Mouse (Mus musculus) neural tube, embryonic 13.5 days (tissue): Measurements from ENCODE around the gene Adamts16. TPM values are rescaled to one million over a fixed set of nuclear protein-coding genes. Genes with fewer than 3 reads are reported as not detected.

Source experiments
- ATAC-seq: fragments of 200-750 bp; cut with Nextera tagmentation; 2 replicates; pipeline ENCODE4 v1.8.0; 2017; ENCODE audit warnings: low read depth, mild to moderate bottlenecking, moderate TSS enrichment, moderate library complexity
- H3K27ac ChIP-seq: fragments of 300-500 bp; sonication (generic); replicated peaks from 2 replicates; pipeline ENCODE4 v1.5.1; 2015; ENCODE audit warnings: moderate library complexity, mild to moderate bottlenecking, inconsistent platforms
- H3K27me3 ChIP-seq: fragments of 300-500 bp; sonication (generic); 2 replicates; pipeline ENCODE4 v1.6.1; 2015; ENCODE audit warnings: mild to moderate bottlenecking, inconsistent platforms
- H3K36me3 ChIP-seq: fragments of 300-500 bp; sonication (generic); 2 replicates; pipeline ENCODE4 v1.6.1; 2015; ENCODE audit warnings: mild to moderate bottlenecking, inconsistent platforms
- H3K4me1 ChIP-seq: fragments of 300-500 bp; sonication (generic); replicated peaks from 2 replicates; pipeline ENCODE4 v1.6.1; 2015; ENCODE audit warnings: inconsistent platforms
- H3K4me2 ChIP-seq: fragments of 300-500 bp; sonication (generic); 2 replicates; pipeline ENCODE4 v1.6.1; 2015; ENCODE audit warnings: inconsistent platforms, mild to moderate bottlenecking, moderate library complexity
- H3K4me3 ChIP-seq: fragments of 300-500 bp; sonication (generic); 2 replicates; pipeline ENCODE4 v1.5.1; 2015; ENCODE audit warnings: mild to moderate bottlenecking, inconsistent platforms
- H3K9ac ChIP-seq: fragments of 300-500 bp; sonication (generic); 2 replicates; pipeline ENCODE4 v1.6.1; 2015; ENCODE audit warnings: moderate library complexity, mild to moderate bottlenecking, inconsistent platforms
- H3K9me3 ChIP-seq: fragments of 300-500 bp; sonication (generic); 2 replicates; pipeline ENCODE4 v1.6.1; 2016; ENCODE audit warnings: inconsistent platforms
- WGBS: fragments of 180-500 bp; shearing (Covaris S2); methylation state at CpG from one replicate; pipeline ENCODE4 v1.1.7; 2015; 5-methylcytosine and 5-hydroxymethylcytosine counted together
- polyA plus RNA-seq: library from polyadenylated mRNA; unstranded; fragments of >200 nt; fragmentation: Nextera tagmentation; extraction: Ambion mirVana; gene quantifications from 2 replicates; pipeline ENCODE4 v1.2.1, GENCODE M21; 2015

Adamts16 gene
- polyA plus RNA-seq, 1 experiment from 2014 or later, result 5.0 TPM

DNA sequence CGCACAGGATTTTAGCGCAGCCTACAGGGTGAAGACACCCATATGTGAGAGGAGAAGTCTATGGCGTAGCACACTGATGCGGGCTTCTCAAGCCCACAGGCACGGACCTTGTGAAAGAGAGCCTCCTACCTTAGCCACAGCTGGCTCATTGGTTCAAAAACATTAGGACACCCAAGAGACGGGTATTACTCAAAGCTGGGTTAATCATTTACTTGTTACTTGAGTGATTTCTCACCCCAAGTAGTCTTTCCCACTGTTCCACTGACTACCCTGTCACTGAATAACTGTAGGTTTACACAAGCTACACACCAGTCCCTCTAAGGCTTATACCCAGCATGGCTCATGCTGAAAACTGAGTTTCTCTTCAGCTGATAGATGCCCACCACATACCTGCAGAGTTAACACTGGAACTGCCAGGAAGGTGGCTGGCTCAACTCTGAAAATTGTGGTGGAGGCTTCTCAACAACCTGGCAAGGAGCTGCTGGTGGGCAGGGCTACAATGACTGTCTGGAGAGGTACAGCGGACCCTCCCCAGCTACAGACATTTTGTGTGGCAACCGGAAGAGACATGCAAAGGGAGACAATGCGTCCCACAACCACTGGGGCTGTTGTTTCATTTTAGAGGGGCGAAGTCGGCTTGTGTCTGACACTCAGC is 25.5 kb upstream of the Adamts16 start:
- WGBS, result 87% methylated on average over 11 of the region's 11 CpGs
- no peak overlapping the region for H3K4me2 ChIP-seq
- no peak overlapping the region for H3K4me3 ChIP-seq
- H3K4me1 ChIP-seq, result 0 out of 2 replicates have a peak, but pooled peaks cover 7% of the 10 kb centered on the region
- no peak overlapping the region for H3K9ac ChIP-seq
- H3K27me3 ChIP-seq, result no peaks in the 10 kb centered on the region
- no peaks in the 10 kb centered on the region for H3K9me3 ChIP-seq
- no peak overlapping the region for H3K27ac ChIP-seq
- H3K36me3 ChIP-seq, result no peaks in the 10 kb centered on the region
- ATAC-seq, result no peak

DNA sequence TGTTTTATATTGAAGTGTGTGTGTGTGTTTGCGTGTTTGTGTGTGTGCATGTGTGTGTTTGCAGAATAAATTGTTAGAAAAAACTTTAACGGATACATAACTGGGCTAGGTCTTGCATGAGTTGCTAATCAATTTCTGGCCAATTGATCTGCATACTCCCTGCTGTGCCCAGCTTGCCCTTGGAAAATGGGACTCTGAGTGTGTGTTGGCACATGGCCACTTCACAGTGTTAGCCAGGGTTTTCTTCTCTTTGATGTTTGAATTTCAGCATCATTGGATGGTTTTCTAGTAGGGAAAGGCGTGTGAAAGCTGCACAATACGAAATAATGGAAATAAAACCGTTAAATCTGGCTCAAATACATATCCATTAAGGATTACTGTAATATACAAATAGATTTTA is 24.3 kb upstream of the Adamts16 start:
- H3K27me3 ChIP-seq, result no peaks in the 10 kb centered on the region

DNA sequence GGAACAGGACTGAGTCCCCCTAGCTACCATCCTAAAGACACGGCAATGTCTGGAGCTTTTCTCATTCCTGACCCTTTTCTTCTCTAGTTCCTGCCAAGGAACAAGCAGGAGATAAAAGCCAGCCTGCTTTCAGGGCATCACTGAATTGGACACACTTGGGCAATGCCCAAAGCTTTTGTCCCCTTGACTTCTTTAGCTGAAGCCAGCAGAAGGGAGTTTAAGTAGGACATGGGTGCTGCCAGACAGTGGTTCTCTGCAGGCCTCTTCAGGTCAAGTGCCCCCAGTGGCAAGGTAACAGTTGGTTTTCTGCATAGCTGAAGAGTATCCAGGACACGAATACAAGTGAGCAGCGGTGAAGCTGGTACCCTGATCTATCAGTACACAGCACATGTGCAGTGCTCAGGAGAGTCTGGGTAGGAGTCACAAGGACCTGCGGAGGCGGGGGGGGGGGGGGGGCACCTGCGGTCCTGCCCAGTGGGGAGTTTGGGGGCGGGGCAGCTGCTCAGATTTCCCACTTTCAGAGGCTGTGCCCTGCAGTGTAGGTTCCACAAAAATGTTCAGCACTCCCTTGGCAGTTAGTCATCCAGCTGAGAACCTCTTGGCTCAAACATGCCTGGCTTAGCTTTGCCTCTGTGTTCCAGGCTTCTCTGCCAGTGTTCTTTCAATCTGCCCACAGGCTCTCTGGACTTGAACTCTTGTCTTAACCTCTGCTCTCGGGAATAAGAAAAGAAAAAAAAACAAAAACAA is 20.7 kb upstream of the Adamts16 start:
- Histone ChIP-seq H3K9ac (no peak overlapping the region), H3K4me3 (no peak overlapping the region), H3K4me1 (no peaks in the 10 kb centered on the region), H3K4me2 (no peak overlapping the region), H3K9me3 (no peaks in the 10 kb centered on the region), H3K27me3 (no peaks in the 10 kb centered on the region), H3K36me3 (no peaks in the 10 kb centered on the region), H3K27ac (no peak overlapping the region)
- no peak for ATAC-seq
- WGBS, result 53% methylated on average over 7 of the region's 8 CpGs

More for the DNA sequence above, 24.3 kb upstream of the Adamts16 start:
- 81% methylated on average over 5 of the region's 5 CpGs for WGBS
- Histone ChIP-seq H3K27ac (no peak overlapping the region), H3K4me1 (0 out of 2 replicates have a peak, but pooled peaks cover 2% of the 10 kb centered on the region), H3K9me3 (no peaks in the 10 kb centered on the region), H3K9ac (no peak overlapping the region), H3K36me3 (no peaks in the 10 kb centered on the region), H3K4me3 (no peak overlapping the region), H3K4me2 (no peak overlapping the region)
- no peak for ATAC-seq

DNA sequence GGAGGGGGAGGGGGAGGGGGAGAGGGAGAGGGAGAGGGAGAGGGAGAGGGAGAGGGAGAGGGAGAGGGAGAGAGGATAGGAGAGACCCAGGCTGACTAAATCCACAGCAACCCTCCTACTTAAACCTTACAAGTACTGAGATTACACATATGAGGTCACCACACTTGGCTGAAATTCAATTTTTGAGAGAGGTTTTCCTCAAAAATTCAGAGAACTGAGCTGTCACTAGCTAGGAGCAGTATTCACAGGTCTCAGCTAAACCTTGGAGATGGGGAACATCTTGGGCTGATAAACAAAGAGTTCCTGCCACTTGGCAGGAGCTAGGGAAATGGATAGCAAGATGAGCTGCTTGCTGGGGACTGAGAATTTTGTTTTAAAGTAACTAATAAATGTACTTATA is 12.0 kb upstream of the Adamts16 start:
- H3K4me3 ChIP-seq, result no peak overlapping the region
- no peak overlapping the region for H3K9ac ChIP-seq
- no peaks in the 10 kb centered on the region for H3K9me3 ChIP-seq
- H3K27me3 ChIP-seq, result no peaks in the 10 kb centered on the region
- ATAC-seq, result no peak
- H3K27ac ChIP-seq, result no peak overlapping the region
- no peaks in the 10 kb centered on the region for H3K36me3 ChIP-seq
- no peak overlapping the region for H3K4me2 ChIP-seq
- no peaks in the 10 kb centered on the region for H3K4me1 ChIP-seq

DNA sequence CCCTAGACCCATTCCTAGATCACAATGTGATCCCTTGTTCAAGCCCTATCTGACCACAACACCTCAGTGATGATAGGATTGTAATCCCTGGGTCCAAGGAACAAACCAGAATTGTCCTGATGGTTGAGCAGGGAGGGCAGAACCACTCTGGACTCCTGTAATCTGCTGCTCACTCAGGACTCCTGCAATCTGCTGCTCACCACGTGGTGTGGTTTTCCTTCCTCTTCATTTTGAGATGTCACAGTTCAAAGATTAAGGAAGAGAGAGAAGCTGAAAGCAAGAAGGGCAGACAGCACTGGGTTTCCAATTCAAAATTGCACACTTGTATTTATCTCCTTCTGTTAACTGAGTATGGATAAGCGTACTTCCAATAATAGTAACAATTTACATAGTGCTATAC is 5.3 kb upstream of the Adamts16 start:
- H3K4me1 ChIP-seq, result peaks cover 3% of the 10 kb centered on the region
- no peak overlapping the region for H3K4me2 ChIP-seq
- no peak for ATAC-seq
- no peak overlapping the region for H3K9ac ChIP-seq
- no peak overlapping the region for H3K27ac ChIP-seq
- WGBS, result 72% methylated on average over 2 of the region's 2 CpGs
- peaks cover 13% of the 10 kb centered on the region for H3K27me3 ChIP-seq
- H3K4me3 ChIP-seq, result no peak overlapping the region
- H3K36me3 ChIP-seq, result no peaks in the 10 kb centered on the region
- no peaks in the 10 kb centered on the region for H3K9me3 ChIP-seq

DNA sequence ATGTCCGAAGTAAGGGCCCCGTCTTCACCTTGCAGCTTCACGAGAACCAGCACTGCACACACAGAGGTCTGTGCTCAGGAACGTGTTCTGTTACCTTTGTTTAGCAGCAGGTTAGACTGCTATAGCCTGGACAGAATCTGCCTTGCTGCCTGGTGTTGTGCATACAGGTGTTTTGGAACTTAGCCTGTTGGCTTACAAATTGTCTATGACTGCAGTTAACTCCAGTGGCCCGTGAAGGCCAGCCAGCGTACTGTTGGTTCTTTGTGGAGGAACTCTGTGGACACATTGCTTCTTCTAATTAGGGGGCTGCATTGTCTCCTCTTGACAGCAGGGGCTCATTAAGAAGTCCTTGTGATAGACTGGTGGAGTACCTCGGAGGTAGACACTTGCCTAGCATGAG is 3.9 kb upstream of the Adamts16 start:
- H3K27me3 ChIP-seq, result peaks cover 27% of the 10 kb centered on the region
- peaks cover 17% of the 10 kb centered on the region for H3K4me1 ChIP-seq
- H3K36me3 ChIP-seq, result no peaks in the 10 kb centered on the region
- no peak overlapping the region for H3K27ac ChIP-seq
- no peak overlapping the region for H3K4me3 ChIP-seq
- 72% methylated on average over 7 of the region's 7 CpGs for WGBS
- no peak overlapping the region for H3K4me2 ChIP-seq
- no peak for ATAC-seq
- H3K9ac ChIP-seq, result no peak overlapping the region
- H3K9me3 ChIP-seq, result no peaks in the 10 kb centered on the region

DNA sequence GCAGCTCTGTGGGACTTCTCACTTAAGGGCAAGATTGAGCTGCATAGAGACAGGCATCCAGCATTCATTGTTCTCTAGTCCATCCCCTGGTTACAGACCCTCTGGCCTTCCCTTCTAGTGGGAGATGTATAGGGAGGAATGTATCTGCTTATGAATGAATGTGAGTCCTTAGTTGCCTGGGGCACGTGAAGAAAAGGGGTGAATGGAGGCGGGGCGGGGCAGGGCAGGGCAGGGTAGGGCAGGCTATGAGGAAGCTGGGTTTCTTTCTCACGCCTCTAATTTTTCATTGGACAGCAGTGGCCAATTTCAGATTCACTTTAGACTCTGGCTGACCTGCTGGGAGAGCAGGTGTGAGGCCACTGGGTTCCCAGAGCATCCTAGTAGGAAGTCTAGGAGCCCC is 515 bp upstream of the Adamts16 start:
- no peaks in the 10 kb centered on the region for H3K9me3 ChIP-seq
- peak; percentile 32 for ATAC-seq
- H3K4me3 ChIP-seq, result peak overlapping the region; percentile 49; the same call in 1 of the 2 replicates
- H3K27ac ChIP-seq, result no peak overlapping the region
- H3K4me2 ChIP-seq, result peak overlapping the region; percentile 75
- peaks cover 19% of the 10 kb centered on the region for H3K4me1 ChIP-seq
- peaks cover 34% of the 10 kb centered on the region for H3K27me3 ChIP-seq
- H3K9ac ChIP-seq, result peak overlapping the region; percentile 70; the same call in 1 of the 2 replicates
- H3K36me3 ChIP-seq, result no peaks in the 10 kb centered on the region
- 36% methylated on average over 4 of the region's 4 CpGs for WGBS

DNA sequence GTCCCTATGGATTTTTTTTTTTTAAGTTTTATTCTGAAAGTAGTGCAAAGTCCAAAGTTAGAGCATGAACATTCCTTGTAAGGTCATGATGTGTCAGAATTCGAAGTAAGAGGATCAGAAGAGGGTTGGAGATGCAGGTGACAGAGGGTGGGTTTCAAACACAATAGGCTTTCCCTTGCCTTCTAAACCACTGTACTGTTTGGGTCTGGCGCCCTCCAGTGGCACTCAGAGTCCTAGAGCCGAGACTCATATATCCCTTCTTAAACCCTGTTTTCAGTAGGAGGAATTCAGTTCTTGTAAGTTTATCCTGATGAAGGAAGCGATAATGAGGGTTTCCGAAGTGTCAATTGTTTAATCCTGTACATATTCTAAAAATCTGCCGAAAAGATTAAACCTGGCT is 1.4 kb downstream of the Adamts16 start:
- no peak overlapping the region for H3K27ac ChIP-seq
- peaks cover 34% of the 10 kb centered on the region for H3K27me3 ChIP-seq
- no peaks in the 10 kb centered on the region for H3K9me3 ChIP-seq
- 13% methylated on average over 6 of the region's 6 CpGs for WGBS
- H3K9ac ChIP-seq, result peak overlapping the region; percentile 9
- peaks cover 19% of the 10 kb centered on the region for H3K4me1 ChIP-seq
- peak; percentile 85 for ATAC-seq
- peak overlapping the region; percentile 49 for H3K4me3 ChIP-seq
- no peaks in the 10 kb centered on the region for H3K36me3 ChIP-seq
- H3K4me2 ChIP-seq, result peak overlapping the region; percentile 75

DNA sequence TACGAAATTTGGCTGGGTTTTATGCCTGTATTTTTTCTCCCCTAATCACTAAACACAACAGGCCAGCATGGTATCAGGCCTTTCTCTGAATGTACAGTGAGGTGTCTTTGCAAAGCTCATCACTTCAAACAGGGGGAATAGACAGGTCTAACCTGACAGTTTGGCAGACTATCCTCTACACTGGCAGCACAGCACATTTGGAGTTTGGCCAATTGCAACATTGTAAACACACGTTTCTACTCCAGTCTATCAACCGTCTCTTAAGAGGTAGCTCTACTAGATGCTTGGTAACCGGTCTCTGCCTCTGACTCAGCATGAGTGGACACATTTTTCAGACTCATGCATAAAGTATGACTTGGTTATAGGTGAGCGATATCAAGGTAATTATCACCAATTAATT is 4.0 kb downstream of the Adamts16 start:
- Histone ChIP-seq H3K27ac (no peak overlapping the region), H3K4me2 (no peak overlapping the region), H3K9ac (no peak overlapping the region), H3K4me1 (peaks cover 25% of the 10 kb centered on the region), H3K36me3 (no peaks in the 10 kb centered on the region), H3K4me3 (no peak overlapping the region), H3K27me3 (peaks cover 28% of the 10 kb centered on the region), H3K9me3 (no peaks in the 10 kb centered on the region)
- ATAC-seq, result no peak
- 83% methylated on average over 5 of the region's 5 CpGs for WGBS

DNA sequence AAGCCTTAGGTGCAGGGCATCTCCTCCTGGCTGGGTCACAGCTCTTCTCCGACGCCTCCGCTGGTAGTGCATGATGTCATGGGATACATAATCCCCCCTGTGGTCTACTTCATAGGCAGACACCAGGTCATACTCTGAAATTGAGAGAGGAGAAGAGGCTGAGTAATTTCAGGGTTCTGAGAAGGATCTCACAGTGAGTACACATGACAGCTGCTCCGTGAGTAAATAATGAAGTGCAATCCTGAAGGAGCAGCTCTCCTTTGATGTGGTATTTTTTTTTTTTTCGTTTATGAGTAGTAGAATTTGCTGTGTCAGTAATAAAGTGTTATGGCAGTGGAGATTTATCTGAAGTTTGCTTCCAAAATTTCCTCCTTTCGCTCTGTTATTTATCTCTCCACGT is 5.4 kb downstream of the Adamts16 start:
- Histone ChIP-seq H3K9ac (no peak overlapping the region), H3K4me2 (no peak overlapping the region), H3K9me3 (no peaks in the 10 kb centered on the region), H3K27me3 (peaks cover 15% of the 10 kb centered on the region), H3K4me1 (peaks cover 15% of the 10 kb centered on the region), H3K27ac (no peak overlapping the region), H3K4me3 (no peak overlapping the region), H3K36me3 (no peaks in the 10 kb centered on the region)
- WGBS, result 75% methylated on average over 7 of the region's 7 CpGs
- no peak for ATAC-seq

DNA sequence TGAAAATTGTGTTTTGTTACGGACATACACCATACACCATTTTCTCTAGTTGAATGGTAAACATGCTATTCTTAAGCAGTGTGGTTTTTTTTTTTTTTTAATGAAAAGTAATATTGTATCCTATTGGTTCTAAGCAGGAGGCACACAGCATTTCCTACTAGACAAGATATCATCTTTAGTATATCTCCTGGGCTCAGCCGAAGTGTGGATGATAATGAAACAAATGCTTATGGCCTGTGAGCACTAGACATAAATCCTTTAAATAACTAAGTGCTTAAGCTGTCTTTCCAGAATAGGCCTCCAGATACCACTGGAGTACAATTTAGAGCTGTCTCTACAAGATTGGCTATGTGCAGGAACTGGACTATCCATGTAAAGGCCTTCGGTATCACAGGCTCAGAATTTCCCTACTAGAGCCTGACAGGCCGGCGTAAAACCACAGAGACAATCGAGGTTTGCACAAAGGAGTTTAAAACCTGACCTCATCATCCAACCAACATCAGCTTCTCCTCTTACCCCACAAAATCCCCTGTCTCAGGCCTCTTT is 8.9 kb downstream of the Adamts16 start:
- H3K9ac ChIP-seq, result no peak overlapping the region
- WGBS, result 66% methylated on average over 6 of the region's 6 CpGs
- no peak overlapping the region for H3K4me2 ChIP-seq
- peak; percentile 77; the same call in 1 of the 2 replicates for ATAC-seq
- H3K27ac ChIP-seq, result peak overlapping the region; percentile 20; the same call in 1 of the 2 replicates
- H3K9me3 ChIP-seq, result no peaks in the 10 kb centered on the region
- H3K27me3 ChIP-seq, result no peaks in the 10 kb centered on the region
- H3K4me1 ChIP-seq, result peaks cover 9% of the 10 kb centered on the region; the same call in 1 of the 2 replicates
- no peaks in the 10 kb centered on the region for H3K36me3 ChIP-seq
- H3K4me3 ChIP-seq, result no peak overlapping the region

DNA sequence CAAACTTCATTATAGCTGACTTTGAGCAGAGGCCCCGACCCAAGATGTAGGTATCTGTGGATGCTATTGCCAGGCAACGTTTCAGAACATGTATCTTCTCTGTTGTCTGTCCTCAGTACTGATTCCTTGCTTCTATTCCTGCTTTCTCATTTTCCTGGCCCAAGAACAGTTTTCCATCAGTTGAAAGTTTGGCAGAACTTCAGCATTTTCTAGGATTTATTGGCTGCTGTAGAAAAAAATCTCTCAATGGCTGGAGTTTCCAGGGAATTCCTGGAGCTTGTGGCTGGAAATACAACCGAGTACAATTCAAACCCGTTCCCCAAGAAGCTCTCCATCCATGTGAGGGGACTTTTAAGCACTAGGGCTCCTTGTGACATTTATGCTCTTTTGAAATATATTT is 10.6 kb downstream of the Adamts16 start:
- WGBS, result 76% methylated on average over 4 of the region's 4 CpGs
- Histone ChIP-seq H3K4me2 (no peak overlapping the region), H3K36me3 (no peaks in the 10 kb centered on the region), H3K9me3 (no peaks in the 10 kb centered on the region), H3K4me3 (no peak overlapping the region), H3K27ac (no peak overlapping the region), H3K27me3 (no peaks in the 10 kb centered on the region), H3K4me1 (peaks cover 12% of the 10 kb centered on the region), H3K9ac (no peak overlapping the region)
- no peak for ATAC-seq
